Mouse (Mus musculus): Measurements from ENCODE around the gene Ptgir. TPM values are rescaled to one million over a fixed set of nuclear protein-coding genes. Genes with fewer than 3 reads are reported as not detected.

Ptgir gene
- polyA plus RNA-seq (2014; fragmentation: Nextera tagmentation; extraction: Ambion mirVana), result 0.24 and 0.44 TPM in 2 replicates

GRCm38 (mm10) chr7:16906281-16906680, at the start of gene Ptgir:
Gene Ptgir (plus strand): TSS chr7:16906490.
- H3K9ac ChIP-seq (ENCODE audit: low read length), result peak within 1 kb of the TSS; percentile 30; the same call in 1 of the 2 replicates
- H3K4me2 ChIP-seq (ENCODE audit: low read depth, severe bottlenecking), result 0 out of 2 replicates have a peak within 1 kb of the TSS, but pooled peaks have one; percentile 7
- no peaks in the 10 kb centered on the region for H3K9me3 ChIP-seq (ENCODE audit: control insufficient read depth, low read length)
- no peaks in the 10 kb centered on the region for H3K27me3 ChIP-seq (ENCODE audit: control insufficient read depth, insufficient read depth, low read length)
- H3K27ac ChIP-seq (replicated peaks; ENCODE audit: low read depth, low read length), result no peak within 1 kb of the TSS
- DNase-seq (ENCODE audit: low spot score) (no peak), ATAC-seq (ENCODE audit: insufficient number of reproducible peaks, low FRiP score, low TSS enrichment, low read depth) (no peak)
- no peaks in the 10 kb centered on the region for H3K36me3 ChIP-seq (ENCODE audit: control insufficient read depth, insufficient read depth, low read length)
- H3K4me1 ChIP-seq (ENCODE audit: control insufficient read depth, insufficient read depth, low read length), result peaks cover 27% of the 10 kb centered on the region
- H3K4me3 ChIP-seq (ENCODE audit: low read depth, low read length), result no peak within 1 kb of the TSS
- WGBS, result 13% methylated on average over 6 of the region's 6 CpGs

- WGBS, result 16% methylated on average over 17 of the region's 17 CpGs
- Histone ChIP-seq H3K27me3 (ENCODE audit: control insufficient read depth, insufficient read depth, low read length) (no peaks in the 10 kb centered on the region), H3K4me1 (ENCODE audit: control insufficient read depth, insufficient read depth, low read length) (no peaks in the 10 kb centered on the region), H3K4me3 (ENCODE audit: low read depth, low read length) (no peak overlapping the region), H3K9ac (ENCODE audit: low read length) (no peak overlapping the region), H3K4me2 (ENCODE audit: low read depth, severe bottlenecking) (no peak overlapping the region), H3K36me3 (ENCODE audit: control insufficient read depth, insufficient read depth, low read length) (peaks cover 21% of the 10 kb centered on the region), H3K9me3 (ENCODE audit: control insufficient read depth, low read length) (no peaks in the 10 kb centered on the region), H3K27ac (replicated peaks; ENCODE audit: low read depth, low read length) (no peak overlapping the region)
- peak; percentile 65 for DNase-seq (ENCODE audit: low spot score)
- ATAC-seq (ENCODE audit: insufficient number of reproducible peaks, low FRiP score, low TSS enrichment, low read depth), result no peak
Measured at GRCm38 (mm10) chr7:16858336-16858735, 48.0 kb upstream of the Ptgir start.

DNA sequence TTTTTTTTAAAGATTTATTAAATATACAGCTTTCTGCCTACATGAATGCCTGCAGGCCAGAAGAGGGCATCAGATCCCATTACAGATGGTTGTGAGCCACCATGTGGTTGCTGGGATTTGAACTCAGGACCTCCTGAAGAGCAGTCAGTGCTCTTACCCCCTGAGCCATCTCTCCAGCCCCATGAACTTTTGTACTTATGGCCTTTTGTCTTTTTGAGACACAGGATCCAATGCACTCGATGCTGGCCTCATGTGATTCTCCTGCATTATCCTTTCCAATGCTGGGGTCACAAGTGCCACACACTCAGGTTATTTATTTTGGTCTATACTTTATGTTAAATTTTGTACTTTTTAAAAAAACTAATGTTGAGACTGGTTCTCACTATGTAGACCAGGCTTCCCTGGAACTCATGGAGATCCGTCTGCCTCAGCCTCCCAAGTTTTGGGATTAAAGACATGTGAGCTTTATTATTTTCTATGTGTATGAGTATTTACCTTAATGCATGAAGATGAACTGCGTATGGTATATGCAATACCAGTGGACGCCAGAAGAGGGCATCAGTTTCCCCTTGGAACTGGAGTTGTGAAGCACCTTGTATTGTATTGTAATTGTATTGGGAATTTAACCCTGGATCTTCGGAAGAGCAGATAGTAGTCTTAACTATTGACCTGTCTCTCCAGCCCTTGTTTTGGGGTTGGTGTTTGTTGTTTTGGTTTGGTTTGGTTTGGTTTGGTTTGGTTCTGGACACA, 46.2 kb upstream of the Ptgir start:
- DNase-seq (ENCODE audit: low spot score), result peak; percentile 85
- H3K9ac ChIP-seq (ENCODE audit: low read length), result no peak overlapping the region
- WGBS, result 36% methylated on average over 5 of the region's 5 CpGs
- no peak overlapping the region for H3K4me2 ChIP-seq (ENCODE audit: low read depth, severe bottlenecking)
- no peaks in the 10 kb centered on the region for H3K27me3 ChIP-seq (ENCODE audit: control insufficient read depth, insufficient read depth, low read length)
- peaks cover 14% of the 10 kb centered on the region for H3K36me3 ChIP-seq (ENCODE audit: control insufficient read depth, insufficient read depth, low read length)
- H3K4me1 ChIP-seq (ENCODE audit: control insufficient read depth, insufficient read depth, low read length), result no peaks in the 10 kb centered on the region
- no peak for ATAC-seq (ENCODE audit: insufficient number of reproducible peaks, low FRiP score, low TSS enrichment, low read depth)
- H3K9me3 ChIP-seq (ENCODE audit: control insufficient read depth, low read length), result no peaks in the 10 kb centered on the region
- H3K4me3 ChIP-seq (ENCODE audit: low read depth, low read length), result no peak overlapping the region
- no peak overlapping the region for H3K27ac ChIP-seq (replicated peaks; ENCODE audit: low read depth, low read length)

- WGBS, result 85% methylated on average over 3 of the region's 3 CpGs
- Histone ChIP-seq H3K4me1 (ENCODE audit: control insufficient read depth, insufficient read depth, low read length) (no peaks in the 10 kb centered on the region; the same call in 1 of the 2 replicates), H3K4me2 (ENCODE audit: low read depth, severe bottlenecking) (no peak overlapping the region), H3K27me3 (ENCODE audit: control insufficient read depth, insufficient read depth, low read length) (no peaks in the 10 kb centered on the region), H3K27ac (replicated peaks; ENCODE audit: low read depth, low read length) (no peak overlapping the region), H3K9me3 (ENCODE audit: control insufficient read depth, low read length) (no peaks in the 10 kb centered on the region), H3K4me3 (ENCODE audit: low read depth, low read length) (no peak overlapping the region), H3K9ac (ENCODE audit: low read length) (no peak overlapping the region), H3K36me3 (ENCODE audit: control insufficient read depth, insufficient read depth, low read length) (peaks cover 7% of the 10 kb centered on the region; the same call in 1 of the 2 replicates)
- no peak for DNase-seq (ENCODE audit: low spot score)
- no peak for ATAC-seq (ENCODE audit: insufficient number of reproducible peaks, low FRiP score, low TSS enrichment, low read depth)
Measured at GRCm38 (mm10) chr7:16867488-16867887, 38.8 kb upstream of the Ptgir start.

GRCm38 (mm10) chr7:16869497-16869896, 36.8 kb upstream of the Ptgir start:
- H3K4me1 ChIP-seq (ENCODE audit: control insufficient read depth, insufficient read depth, low read length), result peaks cover 2% of the 10 kb centered on the region
- peak overlapping the region; percentile 41 for H3K4me2 ChIP-seq (ENCODE audit: low read depth, severe bottlenecking)
- no peaks in the 10 kb centered on the region for H3K9me3 ChIP-seq (ENCODE audit: control insufficient read depth, low read length)
- H3K4me3 ChIP-seq (ENCODE audit: low read depth, low read length), result no peak overlapping the region
- peak; percentile 77 for DNase-seq (ENCODE audit: low spot score)
- peaks cover 7% of the 10 kb centered on the region; the same call in 1 of the 2 replicates for H3K36me3 ChIP-seq (ENCODE audit: control insufficient read depth, insufficient read depth, low read length)
- peak; percentile 93 for ATAC-seq (ENCODE audit: insufficient number of reproducible peaks, low FRiP score, low TSS enrichment, low read depth)
- no peak overlapping the region for H3K9ac ChIP-seq (ENCODE audit: low read length)
- no peaks in the 10 kb centered on the region for H3K27me3 ChIP-seq (ENCODE audit: control insufficient read depth, insufficient read depth, low read length)
- 19% methylated on average over 16 of the region's 16 CpGs for WGBS
- H3K27ac ChIP-seq (replicated peaks; ENCODE audit: low read depth, low read length), result no peak overlapping the region

- Histone ChIP-seq H3K9me3 (ENCODE audit: control insufficient read depth, low read length) (no peaks in the 10 kb centered on the region), H3K27me3 (ENCODE audit: control insufficient read depth, insufficient read depth, low read length) (no peaks in the 10 kb centered on the region), H3K36me3 (ENCODE audit: control insufficient read depth, insufficient read depth, low read length) (peaks cover 4% of the 10 kb centered on the region; the same call in 1 of the 2 replicates), H3K27ac (replicated peaks; ENCODE audit: low read depth, low read length) (no peak overlapping the region), H3K4me1 (ENCODE audit: control insufficient read depth, insufficient read depth, low read length) (peaks cover 2% of the 10 kb centered on the region), H3K4me3 (ENCODE audit: low read depth, low read length) (no peak overlapping the region), H3K4me2 (ENCODE audit: low read depth, severe bottlenecking) (no peak overlapping the region), H3K9ac (ENCODE audit: low read length) (no peak overlapping the region)
- no peak for DNase-seq (ENCODE audit: low spot score)
- 87% methylated on average over 10 of the region's 10 CpGs for WGBS
- no peak for ATAC-seq (ENCODE audit: insufficient number of reproducible peaks, low FRiP score, low TSS enrichment, low read depth)
Measured at GRCm38 (mm10) chr7:16871600-16871999, 34.7 kb upstream of the Ptgir start.

- ATAC-seq (ENCODE audit: insufficient number of reproducible peaks, low FRiP score, low TSS enrichment, low read depth) (no peak), DNase-seq (ENCODE audit: low spot score) (no peak)
- Histone ChIP-seq H3K9me3 (ENCODE audit: control insufficient read depth, low read length) (no peaks in the 10 kb centered on the region), H3K27ac (replicated peaks; ENCODE audit: low read depth, low read length) (no peak overlapping the region), H3K27me3 (ENCODE audit: control insufficient read depth, insufficient read depth, low read length) (no peaks in the 10 kb centered on the region), H3K9ac (ENCODE audit: low read length) (no peak overlapping the region), H3K4me1 (ENCODE audit: control insufficient read depth, insufficient read depth, low read length) (peaks cover 5% of the 10 kb centered on the region), H3K36me3 (ENCODE audit: control insufficient read depth, insufficient read depth, low read length) (peaks cover 4% of the 10 kb centered on the region; the same call in 1 of the 2 replicates), H3K4me2 (ENCODE audit: low read depth, severe bottlenecking) (no peak overlapping the region), H3K4me3 (ENCODE audit: low read depth, low read length) (no peak overlapping the region)
- WGBS, result 95% methylated on average over 9 of the region's 9 CpGs
Measured at GRCm38 (mm10) chr7:16872478-16872877, 33.8 kb upstream of the Ptgir start.

DNA sequence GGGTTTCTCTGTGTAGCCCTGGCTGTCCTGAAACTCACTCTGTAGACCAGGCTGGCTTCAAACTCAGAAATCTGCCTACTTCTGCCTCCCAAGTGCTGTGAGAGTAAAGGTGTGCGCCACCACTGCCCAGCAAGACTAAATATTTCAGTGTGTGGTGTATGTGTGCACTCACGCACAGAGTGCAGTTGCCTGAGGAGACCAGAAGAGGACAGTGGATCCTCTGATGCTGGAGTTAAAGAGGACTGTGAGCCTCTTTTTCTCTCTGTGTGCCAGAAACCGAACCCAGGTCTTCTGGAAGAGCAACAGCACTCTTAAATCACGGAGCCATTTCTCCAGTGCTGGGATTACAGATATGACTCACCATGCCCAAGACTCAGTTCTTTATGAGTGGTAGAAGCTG, 32.9 kb upstream of the Ptgir start:
- no peak overlapping the region for H3K27ac ChIP-seq (replicated peaks; ENCODE audit: low read depth, low read length)
- no peaks in the 10 kb centered on the region for H3K27me3 ChIP-seq (ENCODE audit: control insufficient read depth, insufficient read depth, low read length)
- H3K4me3 ChIP-seq (ENCODE audit: low read depth, low read length), result no peak overlapping the region
- H3K9ac ChIP-seq (ENCODE audit: low read length), result no peak overlapping the region
- no peak for DNase-seq (ENCODE audit: low spot score)
- H3K9me3 ChIP-seq (ENCODE audit: control insufficient read depth, low read length), result no peaks in the 10 kb centered on the region
- H3K36me3 ChIP-seq (ENCODE audit: control insufficient read depth, insufficient read depth, low read length), result peaks cover 4% of the 10 kb centered on the region; the same call in 1 of the 2 replicates
- peaks cover 5% of the 10 kb centered on the region for H3K4me1 ChIP-seq (ENCODE audit: control insufficient read depth, insufficient read depth, low read length)
- no peak overlapping the region for H3K4me2 ChIP-seq (ENCODE audit: low read depth, severe bottlenecking)
- ATAC-seq (ENCODE audit: insufficient number of reproducible peaks, low FRiP score, low TSS enrichment, low read depth), result no peak
- WGBS, result 86% methylated on average over 4 of the region's 4 CpGs

Data from limb, embryonic 11.5 days (tissue).